Mouse (Mus musculus): ENCODE results near the gene Drosha.
"Not testable (repeated sequence)": the region's sequence is repeated elsewhere in the genome, so short reads cannot be mapped to it uniquely, and the experiment has no call there.

Drosha gene

DNA sequence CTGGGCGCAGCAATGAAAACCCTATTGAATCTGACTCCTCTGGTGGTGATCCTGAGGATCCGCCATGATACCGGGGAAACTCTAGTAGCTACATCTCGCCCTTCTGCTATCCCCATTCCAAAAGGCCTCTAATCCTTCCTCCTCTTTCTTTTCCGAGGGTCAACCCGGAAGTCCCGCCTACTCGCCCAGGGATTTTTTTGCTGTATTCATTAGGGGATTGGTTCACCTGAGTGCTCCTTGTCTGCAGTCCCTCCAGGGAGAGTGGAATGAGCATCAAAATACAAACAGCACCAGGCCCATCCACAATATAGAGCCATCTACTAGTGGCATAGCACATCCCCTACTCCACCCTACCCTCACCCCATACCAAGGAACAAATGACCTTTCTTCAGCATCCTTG lies 62.6 kb downstream of the Drosha start:
- DNase-seq, result no peak

DNA sequence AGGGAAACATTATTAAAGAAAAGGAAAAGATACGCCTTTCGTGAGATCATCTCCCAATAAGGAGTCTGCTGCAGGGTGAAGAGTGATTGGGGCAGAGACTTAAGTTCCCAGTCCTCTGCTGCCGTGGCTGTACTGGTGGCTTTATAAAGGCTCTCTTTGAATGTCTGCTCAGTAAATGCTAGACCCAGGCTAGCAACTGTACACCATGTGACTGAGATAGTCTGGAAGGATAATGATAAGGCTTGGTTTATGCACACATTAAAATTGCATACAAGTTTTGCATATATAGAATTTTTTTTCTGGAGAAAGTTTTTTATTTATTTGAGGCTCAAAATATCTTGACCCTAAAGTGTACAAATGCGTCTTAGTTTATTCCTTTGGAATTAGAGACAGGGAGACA lies 63.7 kb downstream of the Drosha start:
- DNase-seq, result no peak

DNA sequence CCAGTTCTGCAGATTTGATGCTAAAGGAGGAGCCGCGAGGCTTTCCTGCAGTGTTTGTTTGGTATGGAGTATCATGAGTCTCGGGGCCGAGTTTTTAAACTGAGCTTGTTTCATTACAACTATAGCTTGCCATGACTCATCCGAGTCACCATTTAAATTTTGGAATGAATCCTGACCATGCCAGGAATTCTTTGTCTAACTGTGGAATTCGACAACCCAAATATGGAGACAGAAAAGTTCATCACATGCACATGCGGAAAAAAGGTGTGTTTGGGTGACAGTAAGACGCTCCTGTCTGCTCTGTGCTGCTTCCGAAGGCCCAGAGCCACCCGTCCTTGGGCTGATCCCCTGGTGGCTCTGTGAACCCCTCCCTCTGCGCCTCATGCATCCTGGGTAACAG lies 65.3 kb downstream of the Drosha start:
- DNase-seq, result no peak

DNA sequence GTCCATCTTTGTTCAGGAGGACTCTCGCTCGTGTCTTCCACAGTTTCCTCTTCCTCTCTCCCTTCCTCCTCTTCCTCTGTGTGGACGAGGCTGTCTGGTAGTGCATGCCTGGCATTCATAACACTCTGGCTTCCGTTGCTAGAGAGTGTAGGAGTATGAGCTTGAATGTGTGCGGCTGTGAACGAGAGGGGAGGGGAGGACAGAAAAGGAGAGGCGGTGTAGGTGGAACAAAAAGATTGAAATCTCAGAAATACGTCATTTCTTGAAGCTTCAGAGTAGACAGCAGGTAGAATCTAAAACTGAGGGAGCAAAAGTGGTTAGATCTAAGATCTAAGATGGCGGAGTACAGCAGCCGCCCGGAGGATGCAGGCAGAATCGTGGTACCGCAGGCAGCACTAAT lies 70.8 kb downstream of the Drosha start:
- DNase-seq, result no peak

DNA sequence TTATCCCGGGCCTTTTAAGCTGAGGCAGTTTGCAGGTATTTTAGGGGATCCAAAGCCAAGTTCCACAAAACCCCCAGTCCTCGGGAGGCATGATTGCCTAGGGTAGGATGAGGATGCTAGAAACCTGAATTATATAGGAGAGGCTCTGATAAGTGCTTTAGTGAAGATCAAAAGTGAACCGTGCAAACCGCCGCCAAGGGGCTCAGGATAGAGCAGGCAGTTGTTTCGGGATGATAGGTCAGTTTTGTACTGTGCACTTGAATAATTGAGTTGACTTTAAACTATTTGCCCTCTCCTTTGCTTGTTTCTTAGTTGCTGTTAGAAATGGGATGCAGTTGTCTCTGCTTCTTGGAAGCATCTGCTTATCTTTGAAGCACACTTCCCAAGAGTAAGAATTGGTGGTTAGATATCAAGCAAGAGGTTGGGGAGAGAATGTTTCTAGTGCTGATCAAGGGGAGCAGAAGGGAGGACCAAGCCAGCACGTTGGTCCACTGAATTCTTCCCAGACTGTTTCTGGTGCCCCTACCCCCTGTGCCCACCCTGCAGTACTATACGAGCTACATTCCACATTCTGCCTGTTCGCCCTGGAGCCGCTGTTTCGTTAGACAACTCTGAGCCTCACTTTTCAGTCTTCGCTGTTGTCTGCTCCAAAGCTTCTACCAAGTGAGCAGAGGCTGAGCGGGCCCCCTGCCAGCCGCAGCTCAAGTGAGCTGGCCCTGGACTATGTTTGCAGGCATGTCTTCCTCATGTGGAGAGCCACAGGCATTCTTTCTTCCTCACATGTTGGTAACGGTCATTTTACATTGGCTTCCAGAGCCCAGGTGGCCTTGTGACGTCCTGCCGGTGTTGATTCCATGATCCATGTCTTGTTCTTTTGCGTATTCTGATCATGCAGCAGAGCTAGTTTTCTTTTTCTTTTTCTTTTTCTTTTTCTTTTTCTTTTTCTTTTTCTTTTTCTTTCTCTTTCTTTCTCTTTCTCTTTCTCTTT lies 71.7 kb downstream of the Drosha start:
- no peak for DNase-seq

DNA sequence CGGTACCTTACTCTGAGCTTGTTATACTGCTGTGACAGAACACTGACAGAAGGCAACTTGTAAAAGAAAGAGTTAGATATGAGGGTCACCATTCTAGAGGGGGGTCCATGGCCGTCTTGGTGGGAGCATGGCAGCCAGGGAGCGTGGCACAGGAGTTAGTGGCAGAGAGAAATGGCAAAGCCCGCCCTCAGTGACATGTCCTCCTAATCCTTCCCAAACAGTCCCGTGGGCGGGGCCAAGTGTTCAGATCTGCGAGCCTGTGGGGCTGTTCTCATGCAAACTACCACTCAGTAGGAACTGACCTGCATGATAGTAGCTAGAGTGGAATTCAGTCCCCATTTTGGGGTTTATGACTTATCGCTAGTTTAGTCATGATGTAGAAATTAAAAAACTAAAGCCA lies 73.2 kb downstream of the Drosha start:
- DNase-seq, result no peak

DNA sequence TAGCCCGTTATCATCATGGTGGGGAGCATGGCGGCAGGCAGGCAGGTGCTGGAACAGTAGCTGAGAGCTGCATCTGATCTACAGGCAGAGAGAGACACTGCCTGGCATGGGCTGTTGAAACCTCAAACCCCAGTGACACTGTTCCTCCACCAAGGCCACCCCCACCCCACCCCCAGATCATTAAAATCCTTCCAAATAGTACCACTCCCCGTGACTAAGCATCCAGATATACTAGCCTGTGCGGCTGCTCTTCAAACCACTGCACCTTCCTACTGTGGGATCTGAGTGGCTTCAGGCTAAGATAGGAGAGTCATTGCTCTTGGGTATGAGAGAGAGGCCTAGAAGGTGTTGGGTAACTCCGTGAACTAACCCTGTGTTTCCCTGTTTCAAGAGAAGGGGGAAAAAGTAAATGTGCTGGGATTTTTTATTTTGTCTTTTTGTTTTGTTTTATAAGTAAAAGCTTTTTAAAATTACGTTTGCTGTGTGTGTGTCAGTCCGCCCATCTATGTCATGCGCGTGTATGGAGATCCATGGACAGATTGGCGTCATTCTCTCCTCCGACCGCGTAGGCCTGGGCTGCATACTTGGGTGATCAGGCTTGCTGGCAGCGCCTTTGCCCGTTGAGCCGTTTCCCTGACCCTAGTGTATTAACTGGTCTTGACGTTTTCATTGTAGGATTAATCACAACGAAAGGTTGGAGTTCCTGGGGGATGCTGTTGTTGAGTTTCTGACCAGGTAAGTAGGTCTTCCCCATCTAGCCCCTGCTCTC lies 76.0 kb downstream of the Drosha start:
- no peak for DNase-seq

DNA sequence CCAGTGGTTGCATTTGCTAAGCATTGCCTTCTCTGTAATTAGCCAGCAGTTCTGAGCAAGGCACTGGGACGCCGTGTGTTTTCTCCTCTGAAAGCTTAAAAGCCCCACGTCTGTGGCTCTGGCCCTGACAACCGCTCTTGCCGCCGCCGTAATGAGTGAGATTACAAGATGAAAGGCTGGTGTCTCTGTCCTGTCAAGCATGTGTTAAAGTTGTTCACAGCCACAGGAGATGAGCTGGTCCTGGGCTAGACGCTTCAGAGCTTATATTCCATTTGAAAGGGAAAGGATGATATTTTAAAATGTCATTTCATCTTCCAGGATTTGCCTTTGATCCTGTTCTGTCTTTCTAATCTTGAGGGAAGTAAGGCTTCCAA lies 76.6 kb downstream of the Drosha start:
- DNase-seq, result no peak

DNA sequence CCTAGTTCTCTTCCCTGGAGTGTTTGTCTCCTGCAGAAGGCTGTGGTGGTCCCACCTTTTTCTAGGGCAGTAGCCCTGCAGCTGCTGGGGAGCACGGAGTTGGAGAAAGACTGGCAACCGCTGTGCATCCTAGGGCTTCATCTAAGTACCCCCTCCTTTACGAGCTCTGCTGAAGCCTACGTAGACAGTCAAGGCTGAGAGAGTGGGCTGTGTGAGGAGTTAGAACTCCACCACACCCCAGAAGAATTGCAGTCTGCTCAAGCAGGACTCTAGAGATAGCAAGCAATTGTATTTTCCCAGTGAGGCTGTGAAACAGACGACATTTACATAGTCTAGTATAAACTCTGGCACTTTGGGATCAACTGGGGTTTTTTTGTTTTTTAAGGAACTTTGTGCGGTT lies 79.8 kb downstream of the Drosha start:
- DNase-seq, result no peak

DNA sequence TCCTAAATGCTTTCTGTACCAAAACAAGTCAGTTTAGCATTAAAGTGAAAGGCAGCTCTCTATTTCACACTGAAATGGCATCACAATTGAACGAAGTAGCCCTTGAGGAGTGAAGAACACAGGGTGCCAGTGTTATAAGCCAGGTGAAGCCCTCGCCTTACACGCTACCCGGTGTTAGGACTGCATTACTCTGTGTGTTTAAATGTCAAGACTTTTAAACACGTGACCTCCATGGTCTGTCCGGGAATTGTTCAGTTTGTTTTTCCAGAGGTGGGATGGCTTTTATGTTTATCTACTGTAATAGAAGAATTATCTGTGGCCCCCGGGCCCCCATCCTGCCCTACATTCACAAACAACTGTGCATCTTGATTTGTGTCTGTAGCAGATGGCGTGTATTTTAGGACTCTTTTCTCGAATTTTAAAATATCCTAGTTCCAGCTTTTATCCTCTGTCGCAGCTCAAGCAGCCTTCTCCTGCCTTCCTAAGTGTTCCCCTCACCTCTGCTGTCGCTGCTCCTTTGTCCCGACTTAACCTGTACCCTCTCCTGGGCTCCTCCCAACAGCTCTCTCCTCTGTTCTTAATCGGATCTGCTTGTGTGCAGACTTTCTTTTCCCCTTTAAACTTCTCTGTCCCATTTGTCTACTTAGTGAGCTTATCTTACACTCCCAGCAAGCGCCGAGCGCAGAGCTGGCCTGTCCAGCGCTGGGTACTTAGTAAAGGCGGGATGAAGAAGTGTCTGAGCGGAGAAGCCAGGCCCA lies 83.5 kb downstream of the Drosha start:
- DNase-seq, result no peak

DNA sequence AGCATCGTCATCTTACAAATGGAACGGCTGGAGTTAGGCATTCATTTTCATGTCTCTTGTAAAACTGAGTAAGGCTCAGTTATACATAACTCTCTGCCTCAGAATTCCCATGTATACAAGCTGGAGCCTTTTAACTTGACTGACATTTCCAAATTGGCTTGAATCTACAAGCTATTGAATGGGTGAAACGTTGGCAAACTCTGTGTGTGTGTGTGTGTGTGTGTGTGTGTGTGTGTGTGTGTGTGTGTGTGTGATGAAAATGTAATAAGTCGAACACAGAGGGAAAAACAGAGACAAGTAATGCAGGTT lies 84.1 kb downstream of the Drosha start:
- DNase-seq, result no peak

DNA sequence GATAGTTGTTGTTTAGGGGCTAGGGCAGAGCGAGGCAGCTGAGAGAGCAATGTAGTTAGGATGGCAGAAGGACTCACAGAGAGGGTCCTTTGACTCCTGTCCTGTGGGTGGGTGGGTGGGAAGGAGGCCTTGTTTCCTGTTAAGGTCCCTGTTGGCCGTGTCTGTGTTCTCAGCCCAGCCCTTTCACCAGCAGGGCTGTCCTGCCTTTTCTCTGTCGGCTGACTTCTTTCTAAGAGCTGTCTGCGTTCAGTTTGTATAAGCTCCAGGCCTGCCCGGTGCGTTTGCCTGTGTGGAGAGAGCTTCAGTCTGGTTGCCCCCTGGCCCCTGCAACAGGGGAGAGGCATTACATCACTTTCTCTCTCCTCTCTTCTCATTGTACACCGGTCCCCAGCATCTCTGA lies 84.6 kb downstream of the Drosha start:
- no peak for DNase-seq

DNA sequence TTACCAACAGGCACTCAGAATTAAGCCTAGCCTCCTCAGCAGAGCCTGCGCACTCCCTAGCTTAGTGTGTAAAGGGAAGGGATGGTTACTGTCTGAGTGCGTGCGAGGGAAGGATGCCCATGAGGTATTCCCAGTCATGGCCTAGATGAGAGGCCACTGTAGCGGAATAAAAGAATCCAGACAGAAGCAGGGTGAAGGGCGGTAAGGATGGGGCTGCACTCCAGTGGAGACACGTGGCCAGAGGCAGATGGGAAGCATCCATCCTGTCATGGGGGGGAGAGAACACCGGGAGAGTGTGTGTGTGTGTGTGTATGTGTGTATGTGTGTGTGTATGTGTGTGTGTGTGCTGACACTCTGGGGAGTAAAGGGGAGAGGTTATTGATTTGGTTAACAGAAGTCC lies 86.5 kb downstream of the Drosha start:
- DNase-seq, result no peak

DNA sequence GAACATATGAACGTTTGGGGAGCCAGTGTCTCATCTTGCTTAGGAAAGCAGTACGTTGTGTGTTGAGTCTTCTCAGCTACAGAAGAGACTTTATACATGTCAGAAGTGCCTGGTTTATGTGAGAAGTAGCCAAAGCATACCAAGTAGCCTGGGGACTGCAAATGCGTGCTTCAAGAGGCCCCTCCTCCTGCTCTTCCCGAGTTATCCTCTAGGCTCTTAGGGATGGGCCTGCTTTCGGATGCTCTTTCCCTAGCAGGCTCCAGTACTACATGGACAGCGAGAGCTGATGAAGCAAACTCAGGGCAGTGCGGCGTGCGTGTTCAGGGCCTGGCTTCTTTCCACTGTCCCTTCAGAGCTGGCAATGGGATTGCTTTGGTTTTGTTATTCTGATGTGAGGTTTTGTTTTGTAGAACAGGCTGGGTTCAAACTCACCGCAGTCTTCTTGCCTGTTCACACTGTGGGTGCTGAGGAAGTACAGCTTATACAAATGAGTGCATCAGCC lies 91.8 kb downstream of the Drosha start:
- DNase-seq, result no peak

DNA sequence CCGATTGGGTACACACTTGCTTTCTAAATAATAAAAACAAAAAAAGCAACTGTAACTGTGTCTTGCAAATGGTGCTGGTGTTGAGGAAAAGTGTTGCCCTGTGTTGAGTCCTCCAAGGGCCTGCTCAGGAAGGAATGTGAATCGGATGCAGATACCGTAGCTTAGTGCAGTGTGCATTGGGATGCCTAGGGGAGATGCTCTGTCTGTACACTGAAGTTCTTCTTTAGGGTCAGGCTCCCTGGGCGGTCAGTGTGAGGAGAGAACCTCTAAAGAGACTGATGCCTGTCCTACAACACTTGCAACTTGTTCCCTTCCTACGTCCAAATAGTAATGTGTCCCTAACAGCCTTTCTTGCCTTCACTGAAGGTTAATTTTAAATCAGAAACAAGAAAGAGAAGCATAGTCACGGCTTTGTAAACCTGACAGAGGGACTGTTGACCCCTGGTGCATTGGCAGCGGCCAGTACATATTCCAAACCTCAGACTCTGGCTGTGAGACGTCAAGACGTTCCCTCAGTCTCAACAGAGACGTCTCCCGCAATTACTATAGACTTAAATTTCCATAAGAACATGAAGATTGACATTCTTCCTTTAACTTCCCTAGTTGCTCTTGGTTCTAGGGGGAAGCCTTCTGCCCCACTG lies 94.8 kb downstream of the Drosha start:
- not testable (repeated sequence) for DNase-seq

DNA sequence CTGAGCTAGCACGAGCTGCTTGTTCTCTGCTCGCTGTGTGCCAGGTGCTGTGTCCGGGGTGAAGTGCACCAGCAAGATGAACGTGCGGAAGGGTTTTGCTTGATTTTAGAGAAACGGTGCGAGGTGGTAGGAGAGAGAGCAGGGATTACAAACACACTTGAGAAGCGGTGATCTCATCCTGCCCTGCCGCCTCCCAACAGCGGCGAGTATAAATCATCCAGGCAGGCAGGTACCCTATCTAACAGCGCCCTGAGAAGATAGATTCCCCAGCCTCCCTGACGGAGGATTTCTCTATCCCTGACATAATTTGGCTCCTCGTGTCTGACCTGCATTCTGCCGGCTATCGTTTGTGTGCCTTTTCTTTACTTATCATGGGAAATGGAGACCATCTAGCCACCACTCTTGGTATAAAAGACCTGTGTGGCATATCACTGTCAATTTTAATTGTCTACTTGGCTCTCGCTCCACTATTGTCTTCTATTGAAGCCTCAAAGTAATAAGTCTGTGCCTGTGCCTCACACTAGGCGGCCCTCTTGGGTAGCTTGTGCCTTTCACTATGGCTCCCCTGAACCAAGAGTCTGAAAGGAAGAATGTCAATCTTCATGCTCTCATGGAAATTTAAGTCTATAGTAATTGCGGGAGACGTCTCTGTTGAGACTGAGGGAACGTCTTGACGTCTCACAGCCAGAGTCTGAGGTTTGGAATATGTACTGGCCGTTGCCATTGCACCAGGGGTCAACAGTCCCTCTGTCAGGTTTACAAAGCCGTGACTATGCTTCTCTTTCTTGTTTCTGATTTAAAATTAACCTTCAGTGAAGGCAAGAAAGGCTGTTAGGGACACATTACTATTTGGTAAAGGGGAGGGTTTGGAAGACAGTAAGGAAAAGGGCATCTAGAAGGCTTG lies 95.6 kb downstream of the Drosha start:
- no peak for DNase-seq

DNA sequence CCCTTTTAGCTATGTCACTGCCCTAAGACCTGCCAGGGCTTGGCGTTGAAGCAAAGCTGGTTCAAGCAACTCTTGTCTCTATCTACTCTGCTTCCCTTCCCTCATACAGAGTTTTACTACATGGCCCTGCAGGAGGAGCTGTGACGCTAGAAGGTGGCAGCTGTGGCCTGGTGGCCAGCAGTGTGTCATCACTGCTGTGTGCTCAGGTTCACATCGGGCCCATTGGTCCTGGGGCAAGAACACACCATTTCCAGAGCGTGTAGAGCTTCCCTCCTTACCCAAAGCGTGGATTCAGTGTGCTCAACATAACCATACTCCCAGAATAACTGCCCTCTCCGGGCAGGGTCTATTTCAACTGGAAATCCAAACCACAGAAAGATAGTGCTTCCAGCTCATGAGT lies 97.3 kb downstream of the Drosha start:
- no peak for DNase-seq

DNA sequence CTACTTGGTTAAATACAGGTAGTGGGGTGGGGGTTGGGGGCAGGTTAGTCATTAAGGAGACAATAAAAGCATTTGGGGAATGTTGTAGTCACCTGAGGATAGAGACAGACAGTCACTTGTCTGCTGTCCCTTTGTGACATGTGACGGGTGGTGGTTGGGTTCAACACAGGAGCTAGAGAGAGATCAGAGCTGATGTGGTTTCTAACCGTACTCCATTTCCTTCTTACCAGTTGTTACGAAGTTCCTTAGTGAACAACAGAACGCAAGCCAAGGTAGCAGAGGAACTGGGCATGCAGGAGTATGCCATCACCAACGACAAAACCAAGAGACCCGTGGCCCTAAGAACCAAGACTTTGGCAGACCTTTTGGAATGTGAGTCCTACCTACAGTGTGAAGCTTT lies 99.2 kb downstream of the Drosha start:
- no peak for DNase-seq

DNA sequence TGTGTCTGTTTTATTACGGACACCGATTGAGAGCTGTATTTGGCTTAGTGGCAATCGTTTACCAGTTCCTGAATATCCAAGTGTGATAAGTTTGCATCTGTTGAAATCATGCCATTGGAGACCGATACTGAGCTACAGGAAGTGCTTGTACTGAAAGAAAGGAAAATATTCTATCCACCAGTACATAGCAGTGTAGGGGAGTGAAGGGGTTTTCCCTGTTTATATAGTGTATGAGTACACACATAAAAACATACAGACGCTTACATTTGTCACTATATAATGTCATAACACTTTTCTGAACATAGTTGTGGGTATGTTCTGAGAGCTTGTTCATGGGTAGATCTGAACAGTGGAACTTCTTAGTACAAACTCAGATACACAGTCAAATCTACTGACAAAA lies 106.9 kb downstream of the Drosha start:
- no peak for DNase-seq

DNA sequence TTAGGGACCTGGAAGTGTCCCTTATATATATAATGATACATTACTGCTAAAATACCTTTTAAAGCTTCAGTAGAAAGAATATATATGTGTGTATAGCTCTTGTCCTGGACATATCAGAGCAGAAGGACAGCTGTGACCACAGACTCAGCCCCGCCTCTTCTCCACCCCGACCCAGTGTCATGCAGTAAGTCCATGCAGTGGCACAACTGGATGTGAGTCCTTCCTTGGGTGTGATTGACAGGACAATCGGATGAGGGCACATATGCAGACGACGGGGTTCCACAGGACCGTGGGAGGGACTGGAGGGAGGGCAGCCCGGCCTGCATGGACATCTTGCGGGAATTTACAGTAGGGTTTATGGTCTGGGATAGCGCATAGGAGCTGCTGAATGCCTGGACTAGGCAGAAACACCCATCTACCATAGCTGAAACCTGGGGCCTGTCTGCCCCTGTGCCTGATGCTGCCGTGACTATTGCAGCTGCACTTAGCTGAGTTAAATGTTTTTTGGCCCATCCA lies 111.7 kb downstream of the Drosha start:
- no peak for DNase-seq

DNA sequence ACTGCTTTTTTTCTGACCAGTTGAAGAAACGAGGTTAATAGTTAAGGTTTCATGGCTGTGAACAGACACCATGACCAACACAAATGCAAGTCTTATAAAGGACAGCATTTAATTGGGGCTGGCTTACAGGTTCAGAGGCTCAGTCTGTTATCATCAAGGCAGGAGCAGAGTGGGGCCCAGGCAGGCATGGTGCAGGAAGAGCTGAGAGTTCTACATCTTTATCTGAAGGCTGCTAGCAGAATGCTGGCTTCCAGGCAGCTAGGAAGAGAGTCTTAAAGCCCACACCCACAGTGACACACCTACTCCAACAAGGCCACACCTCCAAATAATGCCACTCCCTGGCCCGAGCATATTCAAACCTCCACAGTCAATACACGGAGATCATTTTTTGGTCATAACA lies 112.7 kb downstream of the Drosha start:
- not testable (repeated sequence) for DNase-seq

DNA sequence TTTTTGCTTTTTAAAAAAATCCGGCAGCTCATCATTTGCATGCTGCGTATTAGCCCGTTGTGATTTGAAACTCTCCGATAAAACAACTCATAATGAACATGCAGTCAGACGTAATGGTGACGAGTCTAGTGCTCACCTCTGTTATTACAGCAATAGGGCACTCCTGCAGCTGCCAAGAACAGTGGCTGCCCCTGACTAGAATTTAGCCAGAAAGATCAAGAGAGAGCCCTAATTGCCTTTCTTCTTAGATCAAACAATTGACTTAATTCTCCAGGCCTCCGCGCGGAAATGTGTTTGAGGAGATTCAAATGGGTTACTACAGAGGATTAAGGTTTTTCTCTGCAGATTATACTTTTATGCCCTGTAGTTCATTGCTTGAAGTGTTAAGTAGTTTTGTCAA lies 116.5 kb downstream of the Drosha start:
- no peak for DNase-seq
